ENCODE assay signal across 10 mouse cellular contexts in genomic region chr7:139063406-139063805, GRCm38 (mm10). TPM values are rescaled to one million over a fixed set of nuclear protein-coding genes. Genes with fewer than 3 reads are reported as not detected.
A peak's percentile ranks its signal among the peaks of the same experiment; 100 is the strongest.
DNase-seq lines count a peak whose midpoint lies in the region; ATAC-seq and TF ChIP-seq lines count a peak whose summit lies in the region.
"Had no signal": no experiment of that assay in that cellular context is flagged by ENCODE, and none has a peak within 500 bp of the region (broad histone marks: within the 10 kb centered on the region; RNA-seq: fewer than 3 reads in every experiment).

No protein-coding gene starts in this region.

- peak; percentile 57 for DNase-seq in embryo, embryonic 10 days (ENCODE audit: low spot score)
- DNase-seq in embryo, embryonic 9.5 days (ENCODE audit: extremely low spot score), result no peak
- DNase-seq in limb, embryonic 11.5 days (ENCODE audit: low spot score), result peak; percentile 42
- no peak for DNase-seq in limb, embryonic 10.5 days (ENCODE audit: low spot score)
- DNase-seq in ES-CJ7 (ENCODE audit: low read depth, low spot score), result peak; percentile 50
- DNase-seq in spleen, adult 12 weeks (ENCODE audit: low spot score), result no peak
- DNase-seq in urinary bladder, postnatal 36 days (ENCODE audit: low spot score in 2 of 2), result no peak

- TF ChIP-seq CTCF in embryonic fibroblast, embryonic 13.5 days (IDR thresholded peaks at IDR 0.05; ENCODE audit: borderline replicate concordance, insufficient read depth, low read length), result peak; percentile 21; the same call in 1 of the 2 replicates

- TF ChIP-seq POLR2A in embryonic fibroblast, embryonic 13.5 days (IDR thresholded peaks at IDR 0.05; ENCODE audit: low read depth, low read length), result no peak

- no peaks in the 10 kb centered on the region for H3K4me1 ChIP-seq in limb, embryonic 11.5 days (ENCODE audit: control insufficient read depth, insufficient read depth, low read length)
- H3K4me1 ChIP-seq in limb, embryonic 10.5 days, result no peaks in the 10 kb centered on the region
- H3K4me1 ChIP-seq in embryonic fibroblast, embryonic 13.5 days (ENCODE audit: control insufficient read depth, insufficient read depth, low read length), result no peaks in the 10 kb centered on the region
- H3K4me1 ChIP-seq: limb, embryonic 13.5 days had no signal

- H3K4me3 ChIP-seq in limb, embryonic 11.5 days (ENCODE audit: low read depth, low read length), result no peak overlapping the region
- no peak overlapping the region for H3K4me3 ChIP-seq in limb, embryonic 10.5 days
- no peak overlapping the region for H3K4me3 ChIP-seq in embryonic fibroblast, embryonic 13.5 days (ENCODE audit: insufficient read depth, low read length)
- H3K4me3 ChIP-seq: limb, embryonic 13.5 days had no signal

- H3K36me3 ChIP-seq in limb, embryonic 11.5 days (ENCODE audit: control insufficient read depth, insufficient read depth, low read length), result no peaks in the 10 kb centered on the region
- no peaks in the 10 kb centered on the region for H3K36me3 ChIP-seq in limb, embryonic 10.5 days
- H3K36me3 ChIP-seq: limb, embryonic 13.5 days had no signal

- 61% methylated on average over 4 of the region's 4 CpGs for WGBS in limb, embryonic 11.5 days
- WGBS in limb, embryonic 10.5 days, result 55% methylated on average over 4 of the region's 4 CpGs

- H3K9me3 ChIP-seq in limb, embryonic 11.5 days (ENCODE audit: control insufficient read depth, low read length), result no peaks in the 10 kb centered on the region
- H3K9me3 ChIP-seq in limb, embryonic 10.5 days (replicated peaks), result no peaks in the 10 kb centered on the region
- H3K9me3 ChIP-seq: limb, embryonic 13.5 days had no signal

- H3K4me2 ChIP-seq in limb, embryonic 11.5 days (ENCODE audit: low read depth, severe bottlenecking), result no peak overlapping the region
- H3K4me2 ChIP-seq: limb, embryonic 13.5 days had no signal

- H3K9ac ChIP-seq in limb, embryonic 11.5 days (ENCODE audit: low read length), result no peak overlapping the region
- H3K9ac ChIP-seq: limb, embryonic 13.5 days had no signal

- no peak for ATAC-seq in limb, embryonic 11.5 days (ENCODE audit: insufficient number of reproducible peaks, low FRiP score, low TSS enrichment, low read depth)
- ATAC-seq: inflammation-experienced regulatory T-cells, adult 6 months had no signal

- no peak overlapping the region for H3K27ac ChIP-seq in limb, embryonic 11.5 days (replicated peaks; ENCODE audit: low read depth, low read length)
- H3K27ac ChIP-seq in limb, embryonic 10.5 days, result no peak overlapping the region
- H3K27ac ChIP-seq in embryonic fibroblast, embryonic 13.5 days (ENCODE audit: insufficient read depth, low read length), result no peak overlapping the region
- H3K27ac ChIP-seq: limb, embryonic 13.5 days had no signal

- no peaks in the 10 kb centered on the region for H3K27me3 ChIP-seq in limb, embryonic 11.5 days (ENCODE audit: control insufficient read depth, insufficient read depth, low read length)
- H3K27me3 ChIP-seq in limb, embryonic 10.5 days (ENCODE audit: low read depth, poor library complexity, severe bottlenecking), result peaks cover 4% of the 10 kb centered on the region; the same call in 1 of the 2 replicates

RNA-seq across cellular contexts. Expression of gene Dpysl4, which starts 22.4 kb away (rescaled TPM):
- 31.0 and 32.8 TPM in 2 replicates for polyA plus RNA-seq in limb, embryonic 11.5 days (2014; fragmentation: Nextera tagmentation; extraction: Ambion mirVana)
- polyA plus RNA-seq in limb, embryonic 10.5 days (2016; fragmentation: Nextera tagmentation; extraction: Ambion mirVana), result 19.6 and 32.8 TPM in 2 replicates
- polyA plus RNA-seq in embryonic fibroblast, embryonic 13.5 days (2011; ENCODE audit: insufficient read length, low read depth, missing spikeins), result 3.6 and 3.7 TPM in 2 replicates

Comparison
In these comparisons a context has a peak if more than half of its experiments do, and no peak if none do; other contexts are left out.
1. DNase-seq: peak in embryo, embryonic 10 days (single experiment), limb, embryonic 11.5 days (single experiment) and ES-CJ7 (single experiment); none in embryo, embryonic 9.5 days (single experiment), limb, embryonic 10.5 days (single experiment), spleen, adult 12 weeks (single experiment) and urinary bladder, postnatal 36 days (0 of 2).